Mouse (Mus musculus): ENCODE results near the gene 2210016L21Rik. TPM values are rescaled to one million over a fixed set of nuclear protein-coding genes. Genes with fewer than 3 reads are reported as not detected.

The 2210016L21Rik gene
- total RNA-seq, 2 experiments from 2014 or later: 25.3 to 26.9 TPM

- no peak for DNase-seq
These were observed 36.9 kb downstream of the 2210016L21Rik start for GRCm38 (mm10) chr5:114978888-114979249.

- DNase-seq: peak; percentile 58
These were observed 37.5 kb downstream of the 2210016L21Rik start for GRCm38 (mm10) chr5:114979250-114980121.

DNA sequence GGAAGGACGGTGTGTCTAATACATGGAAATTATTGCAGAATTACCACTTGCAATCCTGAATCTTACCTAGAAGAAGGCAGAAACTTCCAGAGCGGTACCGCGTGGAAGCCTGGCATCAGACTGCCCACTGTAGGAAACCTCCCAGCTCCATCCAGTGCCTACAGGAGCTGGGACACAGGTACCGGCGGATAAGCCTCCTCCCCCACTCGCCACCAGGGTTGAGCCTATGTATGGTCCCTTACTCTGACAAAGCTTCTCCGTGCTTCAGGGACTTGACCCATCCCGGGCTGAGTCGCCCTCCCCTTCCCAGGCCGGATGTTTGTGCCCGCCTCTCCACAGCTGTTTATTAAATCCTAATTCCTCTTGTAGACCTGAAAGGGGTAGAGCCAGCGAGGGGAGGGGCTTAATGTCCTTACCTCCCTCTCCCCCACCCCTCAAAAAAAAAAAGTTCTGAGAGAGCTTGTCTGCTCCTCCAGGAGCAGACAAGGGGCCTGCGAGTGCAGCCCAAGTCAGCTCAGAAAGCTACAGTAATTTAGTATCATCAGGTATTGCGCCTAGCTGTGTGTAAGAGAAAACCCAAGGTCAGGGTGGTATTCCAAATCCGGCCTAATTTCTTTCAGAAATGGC lies 38.3 kb downstream of the 2210016L21Rik start:
- no peak for DNase-seq

GRCm38 (mm10) chr5:114982001-114982400 lies 40.0 kb downstream of the 2210016L21Rik start:
- DNase-seq: no peak

DNA sequence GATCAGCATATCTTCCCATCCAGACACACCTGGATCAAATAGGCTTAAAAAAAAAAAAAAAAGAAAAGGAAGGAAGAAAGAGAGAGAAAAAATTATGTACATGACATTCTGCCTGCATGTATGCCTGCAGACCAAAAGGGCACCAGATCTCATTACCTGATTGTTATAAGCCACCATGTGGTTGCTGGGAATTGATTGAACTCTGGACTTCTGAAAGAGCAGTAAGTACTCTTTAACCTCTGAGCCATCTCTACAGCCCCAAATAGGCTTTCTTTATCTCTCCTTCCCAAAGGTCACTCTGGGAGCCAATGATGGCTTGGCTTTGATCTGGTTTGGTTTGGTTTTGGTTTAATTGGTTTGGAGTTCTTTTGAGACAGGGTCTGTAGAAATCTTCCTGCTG lies 43.1 kb downstream of the 2210016L21Rik start:
- DNase-seq: no peak

DNA sequence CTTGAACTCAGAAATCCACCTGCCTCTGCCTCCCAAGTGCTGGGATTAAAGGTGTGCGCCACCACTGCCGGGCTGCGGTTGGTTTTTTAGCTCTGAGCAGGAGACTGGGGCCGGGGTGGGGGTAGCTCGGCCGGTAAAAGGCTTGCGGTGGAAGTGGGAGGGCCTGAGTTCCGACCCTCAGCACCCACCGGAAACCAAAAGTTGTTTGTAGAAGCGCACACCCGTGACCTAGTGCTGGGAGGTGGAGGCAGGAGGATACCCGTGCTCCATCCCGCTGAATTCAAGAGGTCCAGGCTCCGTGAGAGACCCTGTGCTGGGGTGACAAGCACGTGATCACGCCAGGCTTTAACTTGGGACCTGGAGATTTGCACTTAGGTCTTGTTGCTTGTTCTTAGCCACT lies 54.5 kb downstream of the 2210016L21Rik start:
- DNase-seq: no peak

- no peak for DNase-seq
These were observed 55.4 kb downstream of the 2210016L21Rik start for GRCm38 (mm10) chr5:114997327-114997726.

Other genes starting within 250 kb of the 2210016L21Rik start
- 1 to 10 TPM; 2.3 to 2.8 TPM for gene Tchp, start 234.4 kb upstream of the 2210016L21Rik start, total RNA-seq (2021)
- 10 to 100 TPM; 21.7 to 22.1 TPM for gene Ankrd13a, start 167.5 kb upstream of the 2210016L21Rik start, total RNA-seq (2021)
- gene Git2, start 166.6 kb upstream of the 2210016L21Rik start, total RNA-seq (2021): 10 to 100 TPM; 16.1 to 21.7 TPM
- 1 to 10 TPM; 5.6 to 7.0 TPM for gene 1500011B03Rik, start 118.7 kb upstream of the 2210016L21Rik start, total RNA-seq (2021)
- gene 4930519G04Rik, start 88.5 kb upstream of the 2210016L21Rik start, total RNA-seq (2021): not detected
- gene Gm9936, start 83.5 kb upstream of the 2210016L21Rik start, total RNA-seq (2021): not detected
- 1 to 10 TPM; 1.0 to 1.5 TPM for gene Oasl2, start 45.2 kb upstream of the 2210016L21Rik start, total RNA-seq (2021)
- under 1 TPM; 0.38 to 0.51 TPM for gene Oasl1, start 18.9 kb upstream of the 2210016L21Rik start, total RNA-seq (2021)
- not detected for gene Hnf1a, start 28.9 kb downstream of the 2210016L21Rik start, total RNA-seq (2021)
- gene Sppl3, start 69.0 kb downstream of the 2210016L21Rik start, total RNA-seq (2021): 10 to 100 TPM; 19.6 to 20.3 TPM
- not detected for gene Gm10401, start 156.1 kb downstream of the 2210016L21Rik start, total RNA-seq (2021)
- 10 to 100 TPM; 65.8 TPM for gene Acads, start 177.2 kb downstream of the 2210016L21Rik start, total RNA-seq (2021)
- 10 to 100 TPM; 10.2 to 12.9 TPM for gene Unc119b, start 192.8 kb downstream of the 2210016L21Rik start, total RNA-seq (2021)
- gene Mlec, start 216.0 kb downstream of the 2210016L21Rik start, total RNA-seq (2021): 100 to 1,000 TPM; 156 to 196 TPM